Mouse (Mus musculus) MEL (cell line): ENCODE measurements at regions not wholly inside any gene's neighbourhood (a gene's known extent, or its start where the extent isn't known, plus 50 kb on each side); places are given as distances from the start of the nearest gene placed in this dataset.

Source experiments
- DNase-seq: peaks from one replicate; pipeline ENCODE4 v3.0.0; 2011; ENCODE audit warnings: low read depth, low spot score
- H3K27ac ChIP-seq: 2 replicates; pipeline ENCODE4 v1.5.1; 2012; ENCODE audit warnings: low read depth, mild to moderate bottlenecking, control low read depth, low read length, moderate library complexity; ENCODE audit not compliant: control insufficient read depth
- H3K27me3 ChIP-seq, 2 experiments: fragments of 150-350 bp in 1 of 2; sonication (generic) in 1 of 2; 2 replicates each; pipeline ENCODE4 v1.6.1; 2012; ENCODE audit warnings: low read length in 2 of 2, mild to moderate bottlenecking in 2 of 2, improper control_type of control experiment in 1 of 2, moderate library complexity in 1 of 2; ENCODE audit not compliant: insufficient read depth in 2 of 2, control insufficient read depth in 1 of 2
- H3K36me3 ChIP-seq, 2 experiments: 2 replicates each; pipeline ENCODE4 v1.6.1; 2012 to 2014; ENCODE audit warnings: low read length in 2 of 2, improper control_type of control experiment in 1 of 2, inconsistent platforms in 1 of 2, mild to moderate bottlenecking in 1 of 2; ENCODE audit not compliant: insufficient read depth in 2 of 2, control insufficient read depth in 1 of 2
- H3K4me1 ChIP-seq, 2 experiments: fragments of 150-350 bp in 1 of 2; sonication (generic) in 1 of 2; 2 replicates each; pipeline ENCODE4 v1.6.1; 2012; ENCODE audit warnings: low read length in 2 of 2, improper control_type of control experiment in 1 of 2, mild to moderate bottlenecking in 1 of 2; ENCODE audit not compliant: insufficient read depth in 2 of 2, control insufficient read depth in 1 of 2
- H3K4me3 ChIP-seq, 2 experiments: fragments of 150-350 bp in 1 of 2; sonication (generic) in 1 of 2; 2 replicates each; pipeline ENCODE4 v1.5.1; 2012; ENCODE audit warnings: low read depth in 2 of 2, low read length in 2 of 2, mild to moderate bottlenecking in 2 of 2, moderate library complexity in 2 of 2, control low read depth in 1 of 2, improper control_type of control experiment in 1 of 2; ENCODE audit not compliant: control insufficient read depth in 1 of 2, insufficient read depth in 1 of 2
- H3K79me2 ChIP-seq: 2 replicates; pipeline ENCODE4 v1.6.1; 2012; ENCODE audit warnings: mild to moderate bottlenecking, low read length, moderate library complexity; ENCODE audit not compliant: control insufficient read depth, poor library complexity, insufficient read depth
- H3K9ac ChIP-seq: 2 replicates; pipeline ENCODE4 v1.6.1; 2012; ENCODE audit warnings: low read depth, mild to moderate bottlenecking, control low read depth, low read length, moderate library complexity; ENCODE audit not compliant: control insufficient read depth, poor library complexity, severe bottlenecking
- H3K9me3 ChIP-seq: fragments of 150-350 bp; sonication (generic); replicated peaks from 2 replicates; pipeline ENCODE4 v1.6.1; 2012; ENCODE audit warnings: mild to moderate bottlenecking, low read length, improper control_type of control experiment, moderate library complexity; ENCODE audit not compliant: insufficient read depth
- BHLHE40 ChIP-seq: IDR thresholded peaks from 2 replicates; pipeline ENCODE4 v1.6.1; 2012; ENCODE audit warnings: low read depth, mild to moderate bottlenecking, inconsistent platforms, low read length, improper control_type of control experiment, borderline replicate concordance
- EP300 ChIP-seq, 2 experiments: IDR thresholded peaks; 2 replicates each; pipeline ENCODE4 v1.6.1; 2011; ENCODE audit warnings: improper control_type of control experiment in 2 of 2, low read length in 2 of 2, low read depth in 1 of 2, mild to moderate bottlenecking in 1 of 2
- ETS1 ChIP-seq: IDR thresholded peaks from 2 replicates; pipeline ENCODE4 v1.6.1; 2012; ENCODE audit warnings: low read depth, mild to moderate bottlenecking, inconsistent platforms, low read length, improper control_type of control experiment, moderate library complexity
- GATA1 ChIP-seq: IDR thresholded peaks from 2 replicates; pipeline ENCODE4 v1.6.1; 2011; ENCODE audit warnings: low read depth, low read length, improper control_type of control experiment
- HCFC1 ChIP-seq: IDR thresholded peaks from 2 replicates; pipeline ENCODE4 v1.6.1; 2012; ENCODE audit warnings: low read depth, mild to moderate bottlenecking, inconsistent platforms, low read length, improper control_type of control experiment, moderate library complexity
- MXI1 ChIP-seq: IDR thresholded peaks from 2 replicates; pipeline ENCODE4 v1.6.1; 2011; ENCODE audit warnings: mild to moderate bottlenecking, low read depth, low read length, improper control_type of control experiment
- MYB ChIP-seq: IDR thresholded peaks from 2 replicates; pipeline ENCODE4 v1.6.1; 2011; ENCODE audit warnings: mild to moderate bottlenecking, low read depth, low read length, improper control_type of control experiment
- MYC ChIP-seq: IDR thresholded peaks from 2 replicates; pipeline ENCODE4 v1.6.1; 2011; ENCODE audit warnings: low read depth, mild to moderate bottlenecking, low read length, improper control_type of control experiment, moderate library complexity
- NRF1 ChIP-seq: IDR thresholded peaks from 2 replicates; pipeline ENCODE4 v1.6.1; 2014; ENCODE audit warnings: low read depth, mild to moderate bottlenecking, inconsistent platforms, low read length, improper control_type of control experiment, moderate library complexity; ENCODE audit not compliant: poor library complexity, insufficient read depth, severe bottlenecking
- POLR2AphosphoS2 ChIP-seq: IDR thresholded peaks from 2 replicates; pipeline ENCODE4 v1.6.1; 2011; ENCODE audit warnings: low read length, improper control_type of control experiment
- POLR2AphosphoS5 ChIP-seq: IDR thresholded peaks from 2 replicates; pipeline ENCODE4 v1.6.1; 2012; ENCODE audit warnings: low read depth, borderline replicate concordance, mild to moderate bottlenecking, inconsistent platforms, low read length, moderate library complexity, mixed read lengths
- RCOR1 ChIP-seq: IDR thresholded peaks from 2 replicates; pipeline ENCODE4 v1.6.1; 2012; ENCODE audit warnings: low read depth, mild to moderate bottlenecking, inconsistent platforms, low read length, improper control_type of control experiment
- SIN3A ChIP-seq: IDR thresholded peaks from 2 replicates; pipeline ENCODE4 v1.6.1; 2012; ENCODE audit warnings: low read length, improper control_type of control experiment, inconsistent platforms
- SMC3 ChIP-seq: IDR thresholded peaks from 2 replicates; pipeline ENCODE4 v1.6.1; 2011; ENCODE audit warnings: low read depth, low read length, improper control_type of control experiment
- TCF12 ChIP-seq: IDR thresholded peaks from 2 replicates; pipeline ENCODE4 v1.6.1; 2014; ENCODE audit warnings: low read depth, mild to moderate bottlenecking, inconsistent platforms, low read length, improper control_type of control experiment, moderate library complexity
- USF1 ChIP-seq: IDR thresholded peaks from 2 replicates; pipeline ENCODE4 v1.6.1; 2014; ENCODE audit warnings: low read depth, mild to moderate bottlenecking, inconsistent platforms, low read length, improper control_type of control experiment, moderate library complexity
- ZMIZ1 ChIP-seq: IDR thresholded peaks from 2 replicates; pipeline ENCODE4 v1.6.1; 2012; ENCODE audit warnings: low read depth, mild to moderate bottlenecking, inconsistent platforms, low read length, improper control_type of control experiment, moderate library complexity
- ZNF384 ChIP-seq: IDR thresholded peaks from 2 replicates; pipeline ENCODE4 v1.6.1; 2012; ENCODE audit warnings: low read depth, mild to moderate bottlenecking, inconsistent platforms, low read length, improper control_type of control experiment

GRCm38 (mm10) chrX:103556046-103556445, 74.3 kb upstream of the Zcchc13 start:
- DNase-seq: no peak
- H3K4me3 ChIP-seq: no peak overlapping the region
- H3K9me3 ChIP-seq: no peaks in the 10 kb centered on the region
- H3K4me1 ChIP-seq: no peaks in the 10 kb centered on the region
- no peaks in the 10 kb centered on the region for H3K79me2 ChIP-seq
- H3K27me3 ChIP-seq: no peaks in the 10 kb centered on the region
- no peak overlapping the region for H3K27ac ChIP-seq
- TF ChIP-seq MXI1 (no peak), EP300 (IDR thresholded peaks at IDR 0.05; ENCODE audit: low read depth in 1 of 2, low read length in 2 of 2) (no peak), MYB (no peak), RCOR1 (no peak), GATA1 (no peak), BHLHE40 (no peak), MYC (no peak), TCF12 (no peak), SIN3A (no peak), POLR2AphosphoS5 (no peak), POLR2AphosphoS2 (no peak), ETS1 (no peak)
- H3K36me3 ChIP-seq: no peaks in the 10 kb centered on the region
- no peak overlapping the region for H3K9ac ChIP-seq

- no peaks in the 10 kb centered on the region for H3K36me3 ChIP-seq
- H3K4me3 ChIP-seq: no peak overlapping the region
- H3K27me3 ChIP-seq: no peaks in the 10 kb centered on the region
- no peak for DNase-seq
- no peaks in the 10 kb centered on the region for H3K4me1 ChIP-seq
- H3K9me3 ChIP-seq: no peaks in the 10 kb centered on the region
- no peak for TF ChIP-seq POLR2AphosphoS2
- TF ChIP-seq HCFC1: no peak
- no peak for TF ChIP-seq USF1
- TF ChIP-seq TCF12: no peak
- TF ChIP-seq SMC3: no peak
- TF ChIP-seq MYB: no peak
- TF ChIP-seq GATA1: no peak
- TF ChIP-seq ZMIZ1: no peak
- no peak for TF ChIP-seq ZNF384
- TF ChIP-seq NRF1: no peak
- H3K9ac ChIP-seq: no peak overlapping the region
- H3K27ac ChIP-seq: no peak overlapping the region
- no peaks in the 10 kb centered on the region for H3K79me2 ChIP-seq
Observed at GRCm38 (mm10) chrX:103556681-103557490, 73.5 kb upstream of the Zcchc13 start.
